Mouse (Mus musculus) stomach, embryonic 16.5 days (tissue): ENCODE measurements at regions not wholly inside any gene's neighbourhood (a gene's known extent, or its start where the extent isn't known, plus 50 kb on each side); places are given as distances from the start of the nearest gene placed in this dataset.

ENCODE experiments used
- ATAC-seq: fragments of 200-750 bp; cut with Nextera tagmentation; 2 replicates; pipeline ENCODE4 v1.8.0; 2017; ENCODE audit warnings: moderate number of reproducible peaks, moderate TSS enrichment; ENCODE audit not compliant: insufficient read depth, low FRiP score
- H3K27ac ChIP-seq: fragments of 300-500 bp; sonication (generic); 2 replicates; pipeline ENCODE4 v1.5.1; 2014; ENCODE audit warnings: low read length
- H3K27me3 ChIP-seq: fragments of 300-500 bp; sonication (generic); 2 replicates; pipeline ENCODE4 v1.6.1; 2014; ENCODE audit warnings: low read length, control low read depth, mixed read lengths; ENCODE audit not compliant: control insufficient read depth, insufficient read depth
- H3K36me3 ChIP-seq: fragments of 300-500 bp; sonication (generic); 2 replicates; pipeline ENCODE4 v1.6.1; 2014; ENCODE audit warnings: low read length; ENCODE audit not compliant: control insufficient read depth, insufficient read depth
- H3K4me1 ChIP-seq: fragments of 300-500 bp; sonication (generic); 2 replicates; pipeline ENCODE4 v1.6.1; 2014; ENCODE audit warnings: low read length, control low read depth, mixed read lengths; ENCODE audit not compliant: control insufficient read depth, insufficient read depth
- H3K4me2 ChIP-seq: fragments of 300-500 bp; sonication (generic); 2 replicates; pipeline ENCODE4 v1.6.1; 2014; ENCODE audit warnings: low read depth, low read length, mixed read lengths
- H3K4me3 ChIP-seq: fragments of 300-500 bp; sonication (generic); replicated peaks from 2 replicates; pipeline ENCODE4 v1.5.1; 2014; ENCODE audit warnings: mild to moderate bottlenecking, low read length
- H3K9ac ChIP-seq: fragments of 300-500 bp; sonication (generic); 2 replicates; pipeline ENCODE4 v1.6.1; 2014; ENCODE audit warnings: low read length
- H3K9me3 ChIP-seq: fragments of 300-500 bp; sonication (generic); replicated peaks from 2 replicates; pipeline ENCODE4 v1.6.1; 2016; ENCODE audit warnings: low read length, control low read depth; ENCODE audit not compliant: control insufficient read depth
- WGBS: fragments of 180-500 bp; shearing (Covaris S2); extraction: QIAGEN DNeasy Blood & Tissue Kit; methylation state at CpG from one replicate; pipeline ENCODE4 v1.1.7; 2014; 5-methylcytosine and 5-hydroxymethylcytosine counted together

DNA sequence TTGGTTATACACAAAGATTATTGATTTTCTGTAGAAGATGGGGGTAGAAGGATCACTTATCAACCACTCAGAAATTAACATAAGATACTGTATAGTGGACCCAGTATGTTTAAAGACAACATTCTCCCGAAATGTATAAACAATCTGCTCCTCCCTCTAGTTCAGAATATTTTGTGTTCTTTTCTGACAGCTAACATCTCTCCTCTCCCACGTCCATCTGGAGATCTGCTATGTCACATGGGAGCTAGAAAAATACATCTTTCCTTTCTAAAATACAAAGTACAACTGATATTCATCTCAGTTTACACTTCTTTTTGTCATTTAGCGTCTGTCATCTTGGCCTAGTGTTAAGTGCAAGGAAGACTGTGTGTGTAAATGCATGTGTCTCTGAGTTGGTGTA is 500.2 kb upstream of the Jag1 start:
- Histone ChIP-seq H3K4me1 (no peaks in the 10 kb centered on the region), H3K4me2 (no peak overlapping the region), H3K36me3 (no peaks in the 10 kb centered on the region), H3K4me3 (no peak overlapping the region), H3K9ac (no peak overlapping the region), H3K27ac (no peak overlapping the region), H3K9me3 (no peaks in the 10 kb centered on the region), H3K27me3 (no peaks in the 10 kb centered on the region)
- WGBS = 62% methylated on average over 3 of the region's 3 CpGs
- ATAC-seq = no peak

DNA sequence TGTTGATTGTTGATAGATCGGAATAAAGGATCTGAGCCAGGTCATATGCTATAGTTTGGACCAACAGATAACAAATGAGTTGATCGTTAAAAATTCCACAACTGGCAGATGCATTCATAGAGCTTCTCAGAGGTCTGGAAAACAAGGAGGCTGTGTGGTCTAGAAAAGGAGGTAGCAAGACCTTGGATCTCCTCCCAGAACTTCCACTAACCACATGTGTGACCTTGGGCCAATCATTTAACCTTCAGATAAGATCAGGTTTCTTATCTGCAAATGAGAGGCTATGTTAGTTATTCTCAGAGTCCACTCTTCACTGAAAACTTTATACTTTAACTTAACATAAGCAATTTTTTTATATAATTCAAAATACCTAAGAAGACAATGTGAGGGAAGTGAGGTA is 497.3 kb upstream of the Jag1 start:
- no peak for ATAC-seq
- no peaks in the 10 kb centered on the region for H3K36me3 ChIP-seq
- WGBS = 83% methylated on average over 2 of the region's 2 CpGs
- no peak overlapping the region for H3K9ac ChIP-seq
- no peaks in the 10 kb centered on the region for H3K27me3 ChIP-seq
- no peaks in the 10 kb centered on the region for H3K4me1 ChIP-seq
- H3K9me3 ChIP-seq = no peaks in the 10 kb centered on the region
- H3K4me2 ChIP-seq = no peak overlapping the region
- no peak overlapping the region for H3K27ac ChIP-seq
- no peak overlapping the region for H3K4me3 ChIP-seq

DNA sequence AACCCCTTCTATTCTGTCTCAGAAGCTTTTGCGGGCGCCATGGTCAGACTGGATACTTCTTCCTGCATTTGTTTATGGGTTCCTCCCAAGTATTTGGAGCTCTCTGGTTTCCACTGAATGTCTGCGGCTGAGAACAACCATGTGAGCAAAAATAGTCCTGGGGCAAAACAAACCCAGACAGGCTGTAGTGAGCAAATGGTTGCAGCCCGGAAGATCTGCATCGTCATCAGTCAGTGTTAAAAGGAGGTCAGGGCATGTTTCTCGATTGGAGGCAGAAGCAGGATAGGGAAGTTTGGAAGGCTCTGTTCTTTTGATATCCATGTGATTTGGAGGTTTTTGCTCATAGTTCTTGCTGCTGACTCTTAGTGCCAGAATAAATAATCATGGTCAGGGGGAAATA is 492.1 kb upstream of the Jag1 start:
- no peak overlapping the region for H3K27ac ChIP-seq
- no peaks in the 10 kb centered on the region for H3K4me1 ChIP-seq
- H3K4me3 ChIP-seq = no peak overlapping the region
- H3K36me3 ChIP-seq = no peaks in the 10 kb centered on the region
- no peak for ATAC-seq
- no peaks in the 10 kb centered on the region for H3K9me3 ChIP-seq
- 49% methylated on average over 6 of the region's 6 CpGs for WGBS
- H3K9ac ChIP-seq = no peak overlapping the region
- H3K4me2 ChIP-seq = no peak overlapping the region
- no peaks in the 10 kb centered on the region for H3K27me3 ChIP-seq

DNA sequence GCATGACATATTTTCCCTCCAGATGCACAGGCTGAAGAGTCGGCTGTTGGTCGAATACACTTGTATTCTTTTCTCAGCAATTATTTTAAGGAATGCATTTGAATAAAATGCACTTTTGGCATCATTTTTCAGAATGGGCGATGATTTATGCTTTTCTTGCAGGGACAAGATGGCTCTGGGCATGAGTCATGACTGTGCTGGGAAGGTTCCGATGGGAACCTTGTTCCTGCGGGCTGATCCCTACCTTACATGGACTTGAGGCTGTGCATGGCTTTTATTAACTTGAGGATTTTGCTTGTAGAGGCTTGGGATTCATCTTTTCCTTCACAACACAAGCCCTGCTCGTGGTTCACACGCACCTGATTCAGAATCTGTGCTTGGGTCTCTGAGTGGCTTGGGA is 481.7 kb upstream of the Jag1 start:
- H3K4me1 ChIP-seq = no peaks in the 10 kb centered on the region
- no peak overlapping the region for H3K9ac ChIP-seq
- H3K4me2 ChIP-seq = no peak overlapping the region
- H3K4me3 ChIP-seq = no peak overlapping the region
- H3K27ac ChIP-seq = no peak overlapping the region
- no peaks in the 10 kb centered on the region for H3K36me3 ChIP-seq
- H3K9me3 ChIP-seq = no peaks in the 10 kb centered on the region
- no peaks in the 10 kb centered on the region for H3K27me3 ChIP-seq
- ATAC-seq = no peak
- WGBS = 76% methylated on average over 7 of the region's 7 CpGs

- H3K4me3 ChIP-seq = no peak overlapping the region
- WGBS = 78% methylated on average over 4 of the region's 4 CpGs
- no peak overlapping the region for H3K27ac ChIP-seq
- ATAC-seq = no peak
- H3K4me2 ChIP-seq = no peak overlapping the region
- no peak overlapping the region for H3K9ac ChIP-seq
- H3K27me3 ChIP-seq = no peaks in the 10 kb centered on the region
- H3K4me1 ChIP-seq = no peaks in the 10 kb centered on the region
- no peaks in the 10 kb centered on the region for H3K36me3 ChIP-seq
- no peaks in the 10 kb centered on the region for H3K9me3 ChIP-seq
Observed at GRCm38 (mm10) chr2:137594509-137594908, 478.1 kb upstream of the Jag1 start.

DNA sequence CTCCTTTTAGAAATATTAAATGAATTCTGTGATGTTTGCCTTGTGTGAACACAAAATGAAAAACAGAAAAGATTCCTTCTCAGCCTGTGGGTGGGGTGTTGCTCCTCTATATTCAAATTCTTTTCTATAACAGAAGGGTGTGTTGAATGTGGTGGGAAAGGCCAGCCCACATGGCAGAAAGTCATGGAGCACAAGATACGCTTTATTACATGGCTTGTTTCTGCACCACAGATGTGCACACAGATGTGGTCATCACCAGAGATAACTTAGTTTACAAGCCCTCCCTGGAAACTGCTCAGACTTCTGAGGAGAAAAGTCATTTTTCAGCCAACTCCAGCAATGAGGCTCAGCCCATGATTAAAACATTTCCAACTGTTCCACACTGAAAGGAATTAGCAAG is 475.1 kb upstream of the Jag1 start:
- no peaks in the 10 kb centered on the region for H3K9me3 ChIP-seq
- H3K27ac ChIP-seq = no peak overlapping the region
- no peak overlapping the region for H3K4me2 ChIP-seq
- 66% methylated on average over 1 of the region's 1 CpGs for WGBS
- no peaks in the 10 kb centered on the region for H3K27me3 ChIP-seq
- H3K4me3 ChIP-seq = no peak overlapping the region
- H3K4me1 ChIP-seq = no peaks in the 10 kb centered on the region
- no peaks in the 10 kb centered on the region for H3K36me3 ChIP-seq
- no peak for ATAC-seq
- no peak overlapping the region for H3K9ac ChIP-seq

- Histone ChIP-seq H3K4me1 (no peaks in the 10 kb centered on the region), H3K9ac (no peak overlapping the region), H3K4me3 (no peak overlapping the region), H3K27ac (no peak overlapping the region), H3K36me3 (no peaks in the 10 kb centered on the region), H3K9me3 (no peaks in the 10 kb centered on the region), H3K4me2 (no peak overlapping the region), H3K27me3 (no peaks in the 10 kb centered on the region)
- no peak for ATAC-seq
- 26% methylated on average over 2 of the region's 2 CpGs for WGBS
Observed at GRCm38 (mm10) chr2:137581491-137581890, 465.0 kb upstream of the Jag1 start.

DNA sequence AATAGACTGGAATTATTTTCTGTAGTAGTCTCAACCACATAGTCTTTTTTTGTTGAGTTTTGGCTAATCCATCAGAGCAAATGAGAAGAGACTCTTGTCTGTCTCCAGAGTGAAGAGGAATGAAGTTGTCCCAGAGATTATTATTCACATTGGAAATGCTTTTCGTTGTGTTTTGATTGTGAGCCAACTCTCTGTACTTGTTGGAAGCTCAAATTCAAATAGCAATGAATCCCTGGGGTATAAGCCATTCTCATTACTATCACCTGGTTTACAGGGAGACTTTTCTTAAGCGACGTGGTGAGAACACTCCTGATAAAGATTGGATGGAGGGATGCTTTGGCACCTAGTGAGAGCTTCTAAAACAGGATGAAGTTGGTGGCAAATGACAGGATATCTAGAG is 459.3 kb upstream of the Jag1 start:
- no peak for ATAC-seq
- WGBS = 68% methylated on average over 3 of the region's 3 CpGs

DNA sequence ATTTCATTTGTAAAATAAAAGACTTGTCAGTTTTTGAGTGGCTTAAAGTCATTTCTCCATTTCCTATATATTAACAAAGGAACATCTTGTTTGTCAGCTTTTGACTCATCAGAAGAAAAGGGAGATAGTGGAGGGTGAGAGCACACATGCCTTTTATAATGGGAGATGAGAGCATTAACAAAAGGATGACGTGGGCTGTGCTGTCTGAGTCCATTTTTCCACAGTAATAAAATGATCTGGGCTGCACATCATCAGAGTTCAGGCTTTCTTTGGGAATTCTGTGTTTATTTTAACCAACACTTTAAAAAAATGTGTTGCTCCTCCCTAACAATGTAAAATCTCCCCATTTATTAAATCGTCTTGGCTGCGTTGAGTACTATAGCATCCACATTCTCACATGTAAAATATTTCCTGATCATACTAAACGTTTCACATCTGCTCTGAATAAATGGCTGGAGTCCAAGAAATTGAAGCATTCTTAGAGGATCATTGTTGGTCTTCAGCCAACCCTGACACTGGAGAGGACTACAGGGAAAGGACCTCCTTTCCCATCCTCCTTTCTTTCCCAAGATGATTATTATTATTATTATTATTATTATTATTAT is 458.5 kb upstream of the Jag1 start:
- H3K27ac ChIP-seq = no peak overlapping the region
- WGBS = 30% methylated on average over 4 of the region's 4 CpGs
- H3K4me3 ChIP-seq = no peak overlapping the region
- H3K27me3 ChIP-seq = no peaks in the 10 kb centered on the region
- no peak overlapping the region for H3K9ac ChIP-seq
- no peaks in the 10 kb centered on the region for H3K36me3 ChIP-seq
- H3K4me2 ChIP-seq = no peak overlapping the region
- ATAC-seq = peak; percentile 56; the same call in 1 of the 2 replicates
- no peaks in the 10 kb centered on the region for H3K4me1 ChIP-seq
- H3K9me3 ChIP-seq = no peaks in the 10 kb centered on the region

More for the DNA sequence above, 459.3 kb upstream of the Jag1 start:
- Histone ChIP-seq H3K4me2 (no peak overlapping the region), H3K9me3 (no peaks in the 10 kb centered on the region), H3K27me3 (no peaks in the 10 kb centered on the region), H3K27ac (no peak overlapping the region), H3K4me1 (no peaks in the 10 kb centered on the region), H3K9ac (no peak overlapping the region), H3K4me3 (no peak overlapping the region), H3K36me3 (no peaks in the 10 kb centered on the region)

- no peaks in the 10 kb centered on the region for H3K4me1 ChIP-seq
- H3K9ac ChIP-seq = no peak overlapping the region
- no peak for ATAC-seq
- 91% methylated on average over 1 of the region's 1 CpGs for WGBS
- no peaks in the 10 kb centered on the region for H3K9me3 ChIP-seq
- H3K36me3 ChIP-seq = no peaks in the 10 kb centered on the region
- no peak overlapping the region for H3K4me2 ChIP-seq
- H3K27me3 ChIP-seq = no peaks in the 10 kb centered on the region
- no peak overlapping the region for H3K4me3 ChIP-seq
- no peak overlapping the region for H3K27ac ChIP-seq
Observed at GRCm38 (mm10) chr2:137571146-137571545, 454.7 kb upstream of the Jag1 start.
